Mouse (Mus musculus) kidney, postnatal 4 days (tissue): ENCODE data around the gene Dennd1a.

Source experiments
- DNase-seq, 2 experiments: peaks; one replicate each; pipeline ENCODE4 v3.0.0; 2021; ENCODE audit warnings: mixed read lengths in 2 of 2

Dennd1a gene

DNA sequence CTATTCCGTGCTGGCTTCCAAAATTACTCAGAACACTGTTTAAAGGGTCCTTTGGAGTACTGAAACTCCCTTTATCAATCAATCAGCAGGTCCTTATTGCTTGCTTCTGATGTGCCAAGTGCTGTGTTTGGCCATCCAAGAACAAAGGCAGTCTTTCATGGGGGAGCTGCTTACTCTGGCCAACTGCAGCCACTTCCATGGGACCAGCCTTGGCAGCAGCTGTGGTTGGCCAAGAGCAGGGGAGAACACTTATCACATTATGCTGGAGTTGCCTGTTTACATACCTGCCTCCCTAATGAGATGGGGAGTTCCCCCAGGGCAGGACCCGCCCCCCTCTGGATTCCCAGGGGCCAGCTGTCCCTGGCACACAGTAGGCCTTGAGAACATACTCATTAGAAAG is 432.0 kb downstream of the Dennd1a start:
- DNase-seq = no peak

DNA sequence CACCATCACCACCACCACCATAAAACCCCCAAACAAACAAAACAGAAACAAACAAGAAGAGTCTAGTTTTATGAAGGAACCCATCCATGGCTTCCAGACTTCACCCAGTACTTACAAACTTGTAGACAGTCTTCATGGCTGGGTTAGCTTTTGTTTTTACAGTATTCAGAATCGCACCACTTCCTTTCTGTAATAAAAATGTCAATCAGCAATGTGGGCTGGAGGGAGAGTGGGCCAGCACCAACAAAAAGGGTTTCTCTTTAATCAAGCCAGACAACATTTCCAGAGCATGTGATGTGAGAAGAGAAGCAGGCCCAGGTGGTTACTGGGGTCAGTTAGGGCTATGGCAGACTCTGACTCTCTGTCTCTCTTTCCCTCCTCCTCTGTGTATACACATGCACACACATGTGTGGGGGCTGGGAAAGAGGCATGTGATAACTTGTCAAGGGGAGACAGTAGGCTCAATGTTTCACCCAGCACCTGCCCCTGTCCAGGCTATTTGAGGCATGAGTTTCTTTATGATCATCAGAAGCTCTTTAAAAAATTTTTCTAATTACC is 433.2 kb downstream of the Dennd1a start:
- DNase-seq = no peak

DNA sequence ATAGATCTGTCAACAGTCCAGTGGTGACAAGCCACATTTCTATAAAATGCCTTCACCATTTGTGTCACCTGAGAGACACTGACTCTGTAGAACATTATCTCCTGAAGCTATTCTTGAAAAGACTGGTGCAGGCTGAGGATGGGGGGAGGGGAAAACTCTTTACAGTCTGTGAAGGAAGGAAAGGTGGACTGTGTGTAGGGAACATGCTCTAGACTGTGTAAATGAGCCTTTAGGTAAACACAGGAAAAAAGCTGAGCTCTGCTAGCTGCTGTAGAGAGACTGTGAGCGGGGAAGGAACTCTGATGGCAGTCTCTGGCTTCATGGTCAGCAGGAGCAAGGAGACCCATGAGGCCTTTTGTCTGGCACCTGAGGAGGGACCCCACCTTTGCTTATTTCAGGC is 436.6 kb downstream of the Dennd1a start:
- DNase-seq = no peak

DNA sequence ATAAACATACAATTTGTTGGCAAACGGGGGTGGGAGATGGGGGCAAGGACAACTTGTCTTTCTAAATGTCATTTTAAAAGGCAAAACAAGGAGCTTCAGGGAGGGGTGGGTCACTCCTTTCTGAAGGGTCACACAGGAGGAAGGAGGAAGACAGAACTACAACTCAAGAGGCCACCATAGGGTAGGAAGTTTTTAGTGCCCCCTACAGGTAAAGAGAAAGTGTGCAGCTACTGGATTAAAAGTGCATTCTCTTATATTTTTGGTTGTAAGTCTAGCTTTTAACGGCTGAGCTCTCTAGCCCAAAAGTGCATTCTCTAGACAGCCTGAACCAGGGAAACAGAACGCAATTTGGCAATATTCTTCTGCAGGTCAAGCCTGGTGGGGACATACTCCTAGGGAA is 437.8 kb downstream of the Dennd1a start:
- no peak for DNase-seq

DNA sequence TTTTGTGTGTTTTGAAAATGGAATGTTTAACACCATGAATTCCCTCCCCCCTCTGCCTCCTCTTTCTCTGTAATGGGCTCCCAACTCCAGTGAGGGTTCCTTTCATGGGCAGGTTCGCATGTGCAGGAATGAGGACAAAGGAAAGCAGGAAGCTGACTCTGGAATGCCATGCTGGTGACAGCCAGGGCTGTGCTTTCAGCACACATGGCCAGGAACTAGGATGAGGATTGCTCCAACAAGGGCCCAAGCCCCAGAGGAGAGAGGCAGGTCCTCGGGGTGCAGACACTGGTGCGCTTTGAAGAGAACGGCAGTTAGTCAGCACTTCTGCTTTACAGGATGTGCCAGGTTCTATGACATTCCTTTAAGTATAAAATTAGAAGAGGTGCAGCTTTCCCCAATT is 444.5 kb downstream of the Dennd1a start:
- peak in 1 of 2 experiments; percentile 14 for DNase-seq

DNA sequence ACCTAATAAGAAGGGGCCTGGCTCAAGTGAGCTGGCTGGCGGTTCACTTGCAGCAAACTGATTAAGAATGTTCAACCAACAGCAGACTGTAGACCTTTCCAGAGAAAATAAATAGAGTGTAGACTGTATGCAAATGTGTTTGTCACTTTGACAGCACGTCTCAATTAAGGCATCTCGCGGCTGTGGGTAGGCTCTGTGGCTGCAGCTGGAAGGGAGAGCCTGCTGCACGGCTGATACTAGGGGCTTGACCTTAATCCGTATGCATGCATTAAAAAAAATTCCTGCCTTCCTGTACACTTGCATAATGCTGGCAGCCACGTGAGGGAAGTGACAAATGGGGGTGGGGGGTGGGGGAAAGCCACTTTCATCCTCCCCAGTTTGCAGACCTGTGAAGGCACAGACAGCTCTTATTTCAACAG is 445.0 kb downstream of the Dennd1a start:
- DNase-seq = peak in 1 of 2 experiments; percentile 19

DNA sequence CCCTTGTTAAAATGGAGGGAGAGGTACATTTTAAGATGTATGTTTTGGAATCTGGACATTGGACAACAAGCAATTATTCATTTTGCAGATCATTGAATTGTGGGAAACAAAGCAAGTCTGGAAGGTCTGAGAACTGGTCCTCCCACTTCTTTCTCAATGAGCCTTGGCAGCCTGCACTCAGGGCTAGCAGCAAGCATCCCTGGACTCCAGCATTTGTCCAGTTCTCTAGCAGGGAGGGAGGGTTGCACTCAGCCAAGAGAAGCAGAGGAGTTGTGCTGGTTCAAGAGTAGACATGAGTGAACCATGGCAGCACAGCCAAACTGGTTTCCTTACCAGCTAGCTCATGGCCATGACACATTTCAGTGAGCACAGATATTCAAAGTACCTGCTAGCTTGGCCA is 447.3 kb downstream of the Dennd1a start:
- no peak for DNase-seq

DNA sequence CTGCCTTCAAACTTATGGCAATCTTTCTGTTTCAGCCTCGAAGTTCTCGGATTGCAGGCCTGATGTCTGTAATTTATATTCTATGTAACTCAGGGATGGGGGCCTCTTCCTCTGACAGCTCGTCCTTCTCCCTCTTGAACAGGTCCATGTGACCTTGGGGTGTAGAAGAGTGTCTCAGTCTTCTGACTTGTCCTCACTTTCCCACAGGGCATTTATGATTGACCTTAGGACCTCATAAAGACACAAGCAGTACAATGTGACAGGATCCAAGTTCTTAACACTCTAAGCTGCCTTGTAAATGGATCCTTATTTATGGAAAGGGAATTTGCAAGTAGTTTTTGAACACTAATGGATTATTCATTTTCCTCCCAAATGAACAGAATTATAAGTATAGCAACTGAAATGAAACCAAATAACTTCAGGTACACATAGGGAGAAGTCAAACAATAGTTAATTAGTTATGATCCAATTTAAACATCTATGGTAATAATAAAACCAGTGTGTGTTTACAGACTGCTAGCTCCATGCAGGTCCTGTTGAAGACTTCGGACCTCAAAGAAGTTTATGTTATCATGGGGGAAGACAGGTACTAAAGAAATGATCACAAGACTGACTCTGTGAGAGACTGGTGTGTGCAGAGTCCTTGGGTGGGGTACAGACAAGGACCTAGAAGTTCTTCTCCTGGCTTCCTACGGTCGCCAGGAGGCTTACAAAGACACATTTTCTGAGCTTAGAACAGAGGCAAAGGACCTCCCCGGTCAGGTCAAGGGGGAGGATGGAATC is 448.8 kb downstream of the Dennd1a start:
- DNase-seq = no peak

DNA sequence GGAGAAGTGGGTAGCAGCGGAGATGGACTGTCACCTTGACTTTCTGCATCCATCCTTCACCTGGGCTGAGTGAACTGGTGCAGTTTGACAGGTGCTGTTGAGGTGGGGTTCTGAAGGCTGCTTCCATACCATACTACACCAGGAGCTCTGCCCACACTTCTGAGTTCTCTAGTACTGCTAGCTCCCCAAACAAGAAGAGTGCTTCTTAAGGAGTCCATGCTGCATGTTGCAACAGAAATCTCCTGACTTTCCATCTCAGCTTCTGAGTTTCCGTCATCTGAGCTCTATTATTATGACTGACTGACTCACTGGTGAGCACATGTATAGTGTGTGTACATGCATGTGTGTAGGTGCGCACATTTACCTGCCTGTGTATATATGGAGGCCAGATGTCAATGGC is 449.6 kb downstream of the Dennd1a start:
- DNase-seq = no peak

DNA sequence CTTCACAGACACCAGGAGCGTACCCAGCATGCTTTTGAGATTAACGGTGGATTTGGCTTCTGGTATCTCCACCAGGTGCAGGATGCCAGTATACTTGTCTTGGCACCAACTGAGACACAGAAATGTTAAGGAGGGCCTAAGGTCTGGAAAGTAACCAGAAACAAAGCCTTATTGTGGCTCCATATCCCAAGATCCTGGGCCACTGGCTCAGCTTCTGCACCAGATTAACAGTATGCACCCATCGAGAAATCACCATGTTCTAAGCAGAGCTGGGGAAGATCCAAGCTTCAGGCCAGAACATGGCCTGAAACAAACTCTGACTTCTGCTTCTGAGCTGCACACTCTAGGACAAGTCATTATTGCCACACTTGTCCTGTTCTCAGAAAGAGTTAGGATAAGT is 450.3 kb downstream of the Dennd1a start:
- DNase-seq = no peak

DNA sequence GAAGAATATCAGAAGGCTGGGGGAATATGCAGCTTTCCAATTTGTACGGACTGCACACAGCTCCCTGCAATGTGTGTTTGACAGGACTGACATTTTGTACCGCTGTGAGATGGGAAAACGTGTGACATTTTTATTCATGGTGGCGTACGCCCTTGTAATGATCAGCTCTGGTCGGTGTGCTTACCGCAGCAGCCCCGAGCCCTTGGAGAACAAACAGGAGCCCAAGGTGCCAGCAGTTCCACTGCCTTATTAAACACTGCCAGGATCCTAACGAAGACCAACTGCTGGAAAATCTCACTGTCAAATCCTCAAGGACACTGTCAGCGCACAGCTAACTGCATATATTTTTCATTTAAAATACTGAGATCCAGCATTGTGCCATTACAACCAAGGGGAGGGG is 454.9 kb downstream of the Dennd1a start:
- no peak for DNase-seq

DNA sequence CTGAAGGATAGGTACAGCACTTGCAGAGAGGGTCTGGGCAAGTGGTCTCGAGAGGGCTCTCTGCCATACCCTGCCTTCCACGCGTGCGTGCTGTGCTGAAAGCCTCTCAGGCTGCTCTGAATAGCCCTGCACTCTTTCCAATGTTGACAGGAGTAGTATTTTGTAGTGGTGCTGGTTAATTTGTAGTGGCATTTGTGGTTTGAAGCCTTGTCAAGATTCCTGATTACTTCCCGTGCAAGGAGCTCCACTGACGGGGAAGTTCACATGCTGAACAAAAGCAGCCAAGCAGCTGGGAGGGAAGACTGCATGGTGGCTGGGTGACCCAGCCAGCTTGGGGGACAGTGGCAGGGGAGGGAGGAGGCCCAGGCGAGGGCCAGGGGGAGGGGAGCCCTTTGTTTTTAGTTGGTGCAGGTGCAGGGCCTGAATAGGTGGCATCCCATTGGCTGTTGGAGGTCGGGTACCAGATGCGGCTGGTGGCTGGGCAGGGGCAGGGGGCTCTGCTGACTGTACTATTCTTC is 457.4 kb downstream of the Dennd1a start:
- peak; percentile 16 to 19 for DNase-seq

DNA sequence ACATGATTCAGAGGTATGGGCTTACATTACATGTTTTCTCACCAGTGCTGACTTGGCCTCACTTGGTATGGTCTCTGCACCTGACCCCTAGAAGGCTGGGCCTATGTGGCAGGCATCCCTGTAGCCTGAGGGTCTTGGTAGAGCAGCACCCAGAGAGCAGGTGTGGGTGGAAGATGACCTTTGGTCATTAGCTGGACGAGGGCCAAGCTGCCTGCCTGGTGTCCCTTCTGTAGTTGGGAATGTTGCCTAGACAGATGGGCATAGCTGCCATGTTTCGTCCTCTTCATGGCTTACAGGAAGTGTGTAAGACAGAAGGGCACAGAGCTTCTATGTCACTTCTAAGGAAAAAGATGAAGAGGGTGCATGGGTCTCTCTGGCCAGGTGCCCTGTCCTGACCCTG is 463.4 kb downstream of the Dennd1a start:
- DNase-seq = peak; percentile 21 to 41

DNA sequence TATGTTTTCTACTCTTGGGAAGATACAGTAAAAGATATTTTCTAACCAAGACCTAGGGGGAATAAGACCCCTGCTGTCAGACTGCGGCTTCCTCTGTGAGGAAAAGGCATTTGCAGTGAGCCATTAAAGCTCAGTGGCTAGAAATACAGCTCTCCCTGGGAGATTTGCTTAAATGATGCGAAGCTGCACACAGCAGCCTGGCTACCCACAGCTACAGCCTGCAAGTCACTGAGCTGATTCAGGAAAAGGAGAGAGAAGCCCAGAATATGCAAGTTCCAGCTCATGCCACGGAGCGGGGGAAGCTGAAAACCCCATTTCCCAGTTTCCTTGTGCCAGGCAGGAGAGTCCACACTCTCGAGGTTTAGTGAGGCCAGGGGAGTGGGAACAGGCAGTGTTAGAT is 465.1 kb downstream of the Dennd1a start:
- DNase-seq = no peak

DNA sequence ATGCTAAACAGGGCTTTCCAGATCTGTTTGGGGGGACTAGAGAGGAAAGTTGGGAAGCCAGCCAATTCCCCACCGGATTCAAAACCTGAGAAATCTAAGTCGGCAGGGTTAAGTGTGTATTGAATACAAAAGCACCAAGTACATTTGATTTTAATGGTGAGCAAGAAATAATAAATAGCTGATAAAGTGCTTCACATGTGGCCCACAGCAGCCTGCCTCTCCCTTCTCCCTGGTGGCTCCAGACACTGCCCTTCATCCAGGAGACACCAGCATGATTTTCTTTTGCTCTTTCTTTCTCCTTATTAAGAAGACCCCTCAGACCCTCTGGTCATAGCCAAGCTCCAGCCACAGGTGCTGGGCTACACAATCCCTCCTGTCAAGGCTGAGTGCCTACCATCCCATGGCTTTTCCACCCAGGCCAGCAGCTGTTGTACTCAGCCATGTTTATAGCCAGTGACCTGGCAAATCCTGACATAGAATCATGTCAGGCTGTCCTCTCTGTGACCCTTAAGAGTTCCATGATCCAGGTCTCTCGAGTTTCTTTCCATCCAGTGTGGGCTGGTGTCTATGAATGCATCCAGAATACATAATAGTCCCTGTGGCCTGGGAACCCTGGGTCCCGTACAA is 467.6 kb downstream of the Dennd1a start:
- DNase-seq = no peak

DNA sequence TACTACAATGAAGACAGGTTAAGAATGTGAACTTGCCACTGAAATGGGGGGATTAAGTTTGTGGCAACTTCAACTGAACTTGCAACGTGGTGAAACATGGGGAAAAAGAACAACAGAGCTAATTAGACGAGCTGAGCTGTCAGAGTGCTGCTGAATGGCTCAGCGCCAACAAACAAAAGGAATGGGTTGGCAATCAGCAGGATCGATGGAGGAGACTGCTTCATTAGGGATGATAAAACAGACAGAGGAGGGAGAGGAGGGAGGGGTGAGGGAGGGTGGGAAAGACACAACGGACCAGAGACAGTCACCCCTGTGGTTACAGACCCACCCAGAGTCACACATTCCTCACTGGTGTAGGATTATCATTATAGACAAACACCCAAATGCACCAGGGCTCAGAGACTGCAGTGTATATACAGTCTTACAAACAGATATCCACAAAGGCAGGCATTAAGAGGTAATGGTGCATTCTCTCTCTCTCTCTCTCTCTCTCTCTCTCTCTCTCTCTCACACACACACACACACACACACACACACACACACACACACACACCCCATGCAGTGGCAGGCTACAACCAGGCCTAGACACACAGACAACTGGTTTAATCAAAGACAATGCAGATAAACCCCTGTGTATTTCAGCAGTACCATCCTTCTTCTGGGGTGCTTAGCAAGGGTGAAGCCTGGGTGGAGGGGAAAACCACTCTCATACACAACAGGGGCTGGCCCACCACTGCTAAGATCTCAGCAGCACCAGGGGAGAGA is 468.2 kb downstream of the Dennd1a start:
- no peak for DNase-seq

DNA sequence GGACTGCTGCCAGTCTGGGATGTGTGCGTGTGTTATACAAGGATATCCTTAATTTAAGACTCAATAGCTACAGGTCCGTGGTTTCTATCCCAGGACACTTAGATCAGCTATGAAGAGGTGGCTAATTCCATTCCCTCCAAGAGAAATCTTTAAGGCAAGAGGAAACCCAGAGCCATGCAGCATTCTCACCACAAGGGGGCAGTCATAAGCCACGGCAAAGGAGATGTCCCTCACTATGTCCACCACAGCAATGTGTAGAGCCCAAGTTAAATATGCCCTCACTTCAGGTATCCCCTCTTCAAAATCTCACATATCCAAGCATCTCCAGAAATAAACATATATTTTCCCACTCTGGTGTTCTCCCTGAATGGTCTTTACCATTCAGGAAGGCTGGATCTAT is 471.5 kb downstream of the Dennd1a start:
- peak; percentile 88 to 89 for DNase-seq

DNA sequence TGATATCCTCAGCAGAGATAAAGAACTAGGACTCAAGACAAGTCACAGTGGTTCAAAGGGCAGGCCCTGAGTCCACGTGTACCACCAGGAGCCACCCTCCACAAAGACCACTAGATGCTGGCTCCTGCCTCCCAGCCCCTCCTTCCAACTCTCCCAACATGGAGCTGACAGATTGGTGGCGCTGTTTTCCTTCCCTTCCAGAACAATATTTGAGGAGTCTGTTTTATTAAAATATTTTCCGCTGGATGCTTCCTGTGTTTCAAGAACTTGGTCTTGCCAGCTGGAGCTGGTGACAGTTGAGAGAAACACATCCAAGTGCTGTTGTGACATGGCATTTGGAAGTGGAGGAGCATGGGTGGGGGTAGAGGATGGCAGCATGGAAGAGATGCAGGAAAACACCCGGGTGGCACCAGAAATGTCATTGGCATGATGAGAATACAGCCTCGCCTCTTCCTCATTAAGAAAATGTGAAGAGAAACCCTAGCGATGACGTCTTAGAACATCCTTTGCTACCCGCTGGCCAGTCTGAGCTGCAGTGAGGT is 472.3 kb downstream of the Dennd1a start:
- DNase-seq = no peak

DNA sequence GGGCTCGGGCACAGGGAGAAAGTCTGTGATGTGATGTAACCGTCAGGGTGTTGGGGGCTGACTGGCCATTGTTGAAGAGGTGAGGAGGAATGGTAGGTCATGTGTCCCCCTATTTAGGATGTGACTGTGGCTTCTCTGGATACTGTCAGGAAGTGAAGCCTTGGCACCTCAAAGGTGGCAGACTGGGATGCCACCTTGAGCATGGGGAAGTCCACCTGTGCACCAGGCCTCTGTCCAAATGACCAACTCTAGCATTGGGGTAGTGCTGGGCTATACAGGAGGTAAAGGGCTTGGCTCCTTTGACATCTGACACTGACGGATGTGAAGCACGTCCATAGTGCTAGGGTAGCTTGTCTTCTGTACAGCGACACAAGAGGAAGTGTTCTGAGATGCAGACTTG is 474.8 kb downstream of the Dennd1a start:
- DNase-seq = no peak

DNA sequence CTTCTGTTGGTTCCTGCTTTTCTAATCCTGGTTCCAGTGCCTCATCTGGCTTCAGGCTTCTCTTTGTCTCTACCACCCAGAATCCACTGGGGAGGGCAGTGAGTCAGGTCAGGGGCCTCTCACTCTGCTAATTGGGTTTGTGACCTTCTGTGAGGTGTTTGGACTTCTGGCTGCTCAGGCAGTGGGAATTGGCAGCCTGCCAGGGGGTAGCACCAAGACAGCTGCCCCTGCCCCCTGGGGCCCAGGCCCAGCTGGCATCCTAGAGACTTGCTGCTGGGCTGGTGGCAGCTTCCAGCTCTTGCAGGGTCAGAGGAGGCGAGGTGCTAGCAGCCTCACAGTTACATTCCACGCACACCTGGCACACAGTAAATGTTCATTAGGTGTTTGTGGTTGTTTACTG is 475.5 kb downstream of the Dennd1a start:
- peak; percentile 52 to 73 for DNase-seq

DNA sequence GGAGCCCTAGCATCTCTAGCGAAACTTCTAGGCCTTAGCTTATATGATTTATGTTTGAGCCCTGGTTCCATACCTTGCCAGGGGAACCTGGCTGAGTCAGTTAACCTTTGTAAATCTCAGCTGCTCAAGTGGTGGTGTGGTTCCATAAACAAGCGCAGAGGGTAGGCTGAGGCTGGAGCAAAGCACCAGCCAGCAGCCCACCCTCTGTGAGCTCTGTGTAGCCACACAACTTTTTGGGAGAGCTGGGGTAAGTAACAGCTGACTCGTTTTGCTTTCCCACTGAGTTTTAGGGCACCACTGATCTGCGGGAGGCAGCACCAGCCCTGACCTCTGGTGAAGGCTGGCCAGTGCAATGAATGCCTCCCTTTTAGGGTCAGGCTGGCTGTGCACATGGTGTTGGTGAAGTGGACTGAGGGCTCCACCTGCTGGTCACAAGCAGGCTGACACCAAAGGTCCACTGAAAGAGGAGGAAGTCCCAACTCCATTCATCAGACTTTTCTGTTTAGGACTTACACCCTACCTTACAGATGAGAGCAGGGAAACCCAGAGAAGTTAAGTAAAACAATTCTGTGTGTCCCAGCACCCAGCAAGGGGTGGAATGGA is 484.5 kb downstream of the Dennd1a start:
- DNase-seq = peak; percentile 84 to 87

DNA sequence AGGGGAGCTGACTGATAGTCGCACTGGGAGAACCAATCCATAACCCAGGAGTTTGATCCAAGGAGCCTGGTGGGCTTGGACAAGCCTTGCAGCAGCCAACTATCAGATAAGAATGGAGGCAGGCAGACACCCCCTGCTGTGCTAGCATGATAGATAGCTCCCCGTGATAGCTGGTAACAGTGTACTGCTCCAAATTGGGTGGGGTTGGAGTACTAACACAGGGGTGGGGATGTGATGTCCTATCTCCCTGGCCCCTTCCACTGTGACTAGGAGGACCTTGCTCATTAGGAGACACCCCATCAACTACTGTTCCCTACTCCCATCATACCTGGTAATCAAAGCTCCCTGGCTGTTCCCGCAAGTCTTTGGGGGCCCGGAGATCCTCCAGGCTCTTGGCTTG is 485.5 kb downstream of the Dennd1a start:
- no peak for DNase-seq

DNA sequence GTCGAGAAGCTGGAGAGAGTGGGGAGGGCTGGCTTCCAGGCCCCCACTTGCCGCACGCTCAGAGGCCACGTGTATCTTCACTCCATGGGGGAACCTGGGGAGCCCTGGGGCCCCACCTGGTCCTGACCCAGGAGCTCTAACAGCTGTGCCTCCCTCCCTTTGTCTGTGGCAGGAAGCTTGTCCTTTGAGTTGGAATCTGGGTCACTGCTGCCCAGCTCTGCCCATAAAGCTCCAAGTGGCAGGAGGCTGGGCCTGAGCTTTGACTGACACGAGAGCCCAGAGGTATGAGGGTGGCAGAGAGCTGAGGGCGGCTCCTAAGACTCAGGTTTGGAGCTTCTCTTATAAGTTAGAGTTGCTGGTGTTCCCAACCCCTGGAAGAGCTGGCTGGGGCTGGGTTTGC is 488.1 kb downstream of the Dennd1a start:
- DNase-seq = peak in 1 of 2 experiments; percentile 34
